Mouse (Mus musculus) lung, postnatal 0 days (tissue): Measurements from ENCODE around the gene Tanc1. TPM values are rescaled to one million over a fixed set of nuclear protein-coding genes. Genes with fewer than 3 reads are reported as not detected.

Experiments
- ATAC-seq: fragments of 200-750 bp; cut with Nextera tagmentation; 2 replicates; pipeline ENCODE4 v1.8.0; 2017; ENCODE audit warnings: moderate library complexity
- DNase-seq: peaks from one replicate; pipeline ENCODE4 v3.0.0-alpha.2; 2016; ENCODE audit warnings: low spot score
- H3K27ac ChIP-seq: fragments of 300-500 bp; sonication (generic); 2 replicates; pipeline ENCODE4 v1.5.1; 2014; ENCODE audit warnings: antibody characterized with exemption, mild to moderate bottlenecking, low read length, mixed read lengths
- H3K27me3 ChIP-seq: fragments of 300-500 bp; sonication (generic); replicated peaks from 2 replicates; pipeline ENCODE4 v1.6.1; 2014; ENCODE audit warnings: low read length, mixed read lengths; ENCODE audit not compliant: insufficient read depth
- H3K36me3 ChIP-seq: fragments of 300-500 bp; sonication (generic); 2 replicates; pipeline ENCODE4 v1.6.1; 2014; ENCODE audit warnings: low read length, mixed read lengths; ENCODE audit not compliant: insufficient read depth
- H3K4me1 ChIP-seq: fragments of 300-500 bp; sonication (generic); 2 replicates; pipeline ENCODE4 v1.6.1; 2014; ENCODE audit warnings: antibody characterized with exemption, low read depth, low read length, mixed read lengths; ENCODE audit not compliant: insufficient read depth
- H3K4me2 ChIP-seq: fragments of 300-500 bp; sonication (generic); replicated peaks from 2 replicates; pipeline ENCODE4 v1.6.1; 2014; ENCODE audit warnings: low read depth, mild to moderate bottlenecking, low read length, moderate library complexity, mixed read lengths
- H3K4me3 ChIP-seq: fragments of 300-500 bp; sonication (generic); 2 replicates; pipeline ENCODE4 v1.5.1; 2014; ENCODE audit warnings: low read depth, low read length
- H3K9ac ChIP-seq: fragments of 300-500 bp; sonication (generic); replicated peaks from 2 replicates; pipeline ENCODE4 v1.6.1; 2014; ENCODE audit warnings: low read depth, mild to moderate bottlenecking
- H3K9me3 ChIP-seq: fragments of 300-500 bp; sonication (generic); 2 replicates; pipeline ENCODE4 v1.6.1; 2016; ENCODE audit warnings: low read length, mixed read lengths
- CTCF ChIP-seq: IDR thresholded peaks from 2 replicates; pipeline ENCODE4 v1.5.1; 2016; ENCODE audit warnings: antibody characterized with exemption, mild to moderate bottlenecking
- EP300 ChIP-seq: IDR thresholded peaks from 2 replicates; pipeline ENCODE4 v1.6.1; 2016; ENCODE audit warnings: antibody characterized with exemption, mild to moderate bottlenecking, control low read depth
- WGBS: fragments of 180-500 bp; shearing (Covaris S2); extraction: QIAGEN DNeasy Blood & Tissue Kit; methylation state at CpG from one replicate; pipeline ENCODE4 v1.1.7; 2014; 5-methylcytosine and 5-hydroxymethylcytosine counted together
- polyA plus RNA-seq: library from polyadenylated mRNA; unstranded; fragments of >200 nt; fragmentation: Nextera tagmentation; extraction: Ambion mirVana; gene quantifications from 2 replicates; pipeline ENCODE4 v1.2.1, GENCODE M21; 2015

Tanc1 gene
- polyA plus RNA-seq, 1 experiment from 2014 or later: 20.9 TPM

- Histone ChIP-seq H3K4me3 (no peak overlapping the region), H3K27me3 (no peaks in the 10 kb centered on the region), H3K9me3 (no peaks in the 10 kb centered on the region), H3K36me3 (peaks cover 53% of the 10 kb centered on the region), H3K4me2 (no peak overlapping the region), H3K27ac (no peak overlapping the region), H3K4me1 (no peaks in the 10 kb centered on the region), H3K9ac (no peak overlapping the region)
- ATAC-seq (no peak), DNase-seq (no peak)
- no peak for TF ChIP-seq CTCF
- TF ChIP-seq EP300: no peak
- WGBS: 83% methylated on average over 2 of the region's 2 CpGs
These were observed 227.9 kb downstream of the Tanc1 start for GRCm38 (mm10) chr2:59839755-59840154.

- Histone ChIP-seq H3K27me3 (no peaks in the 10 kb centered on the region), H3K4me1 (no peaks in the 10 kb centered on the region), H3K9ac (no peak overlapping the region), H3K4me2 (no peak overlapping the region), H3K9me3 (no peaks in the 10 kb centered on the region), H3K36me3 (peaks cover 51% of the 10 kb centered on the region), H3K27ac (peak overlapping the region; percentile 70; the same call in 1 of the 2 replicates), H3K4me3 (no peak overlapping the region)
- no peak for DNase-seq
- no peak for ATAC-seq
- 73% methylated on average over 4 of the region's 4 CpGs for WGBS
- TF ChIP-seq CTCF (no peak), EP300 (no peak)
These were observed 228.3 kb downstream of the Tanc1 start for GRCm38 (mm10) chr2:59840191-59840590.

GRCm38 (mm10) chr2:59841189-59841939 is 229.5 kb downstream of the Tanc1 start:
- H3K4me3 ChIP-seq: no peak overlapping the region
- H3K27ac ChIP-seq: peak overlapping the region; percentile 70
- no peaks in the 10 kb centered on the region for H3K27me3 ChIP-seq
- ATAC-seq: peak; percentile 84
- no peaks in the 10 kb centered on the region for H3K9me3 ChIP-seq
- no peak overlapping the region for H3K9ac ChIP-seq
- H3K4me2 ChIP-seq: no peak overlapping the region
- WGBS: 58% methylated on average over 10 of the region's 12 CpGs
- TF ChIP-seq CTCF (no peak), EP300 (no peak)
- DNase-seq: peak; percentile 87
- peaks cover 44% of the 10 kb centered on the region for H3K36me3 ChIP-seq
- H3K4me1 ChIP-seq: no peaks in the 10 kb centered on the region

- 82% methylated on average over 11 of the region's 11 CpGs for WGBS
- DNase-seq (no peak), ATAC-seq (no peak)
- TF ChIP-seq CTCF (no peak), EP300 (no peak)
- Histone ChIP-seq H3K27me3 (no peaks in the 10 kb centered on the region), H3K4me3 (no peak overlapping the region), H3K9ac (no peak overlapping the region), H3K36me3 (peaks cover 41% of the 10 kb centered on the region), H3K27ac (peak overlapping the region; percentile 70), H3K9me3 (no peaks in the 10 kb centered on the region), H3K4me2 (no peak overlapping the region), H3K4me1 (no peaks in the 10 kb centered on the region)
These were observed 230.1 kb downstream of the Tanc1 start for GRCm38 (mm10) chr2:59841944-59842343.

GRCm38 (mm10) chr2:59842556-59843008 is 230.7 kb downstream of the Tanc1 start:
- 85% methylated on average over 6 of the region's 6 CpGs for WGBS
- DNase-seq: no peak
- H3K27me3 ChIP-seq: no peaks in the 10 kb centered on the region
- no peaks in the 10 kb centered on the region for H3K9me3 ChIP-seq
- H3K4me1 ChIP-seq: no peaks in the 10 kb centered on the region
- H3K4me3 ChIP-seq: no peak overlapping the region
- H3K27ac ChIP-seq: peak overlapping the region; percentile 70; the same call in 1 of the 2 replicates
- H3K9ac ChIP-seq: no peak overlapping the region
- TF ChIP-seq CTCF: no peak
- no peak for TF ChIP-seq EP300
- no peak for ATAC-seq
- peaks cover 36% of the 10 kb centered on the region for H3K36me3 ChIP-seq
- H3K4me2 ChIP-seq: no peak overlapping the region

- no peaks in the 10 kb centered on the region for H3K27me3 ChIP-seq
- H3K9ac ChIP-seq: no peak overlapping the region
- WGBS: 88% methylated on average over 20 of the region's 21 CpGs
- no peaks in the 10 kb centered on the region for H3K9me3 ChIP-seq
- H3K4me1 ChIP-seq: no peaks in the 10 kb centered on the region
- peaks cover 31% of the 10 kb centered on the region for H3K36me3 ChIP-seq
- TF ChIP-seq EP300 (no peak), CTCF (no peak)
- H3K4me3 ChIP-seq: no peak overlapping the region
- H3K4me2 ChIP-seq: no peak overlapping the region
- ATAC-seq (no peak), DNase-seq (no peak)
- no peak overlapping the region for H3K27ac ChIP-seq
These were observed 231.3 kb downstream of the Tanc1 start for GRCm38 (mm10) chr2:59843156-59843555.
